Mouse (Mus musculus) MEL (cell line): ENCODE data around the gene Prkcb. TPM values are rescaled to one million over a fixed set of nuclear protein-coding genes. Genes with fewer than 3 reads are reported as not detected.

ENCODE experiments used
- DNase-seq: peaks from one replicate; pipeline ENCODE4 v3.0.0; 2011; ENCODE audit warnings: low read depth, low spot score
- H3K27ac ChIP-seq: 2 replicates; pipeline ENCODE4 v1.5.1; 2012; ENCODE audit warnings: low read depth, mild to moderate bottlenecking, control low read depth, low read length, moderate library complexity; ENCODE audit not compliant: control insufficient read depth
- H3K27me3 ChIP-seq, 2 experiments: fragments of 150-350 bp in 1 of 2; sonication (generic) in 1 of 2; 2 replicates each; pipeline ENCODE4 v1.6.1; 2012; ENCODE audit warnings: low read length in 2 of 2, mild to moderate bottlenecking in 2 of 2, improper control_type of control experiment in 1 of 2, moderate library complexity in 1 of 2; ENCODE audit not compliant: insufficient read depth in 2 of 2, control insufficient read depth in 1 of 2
- H3K36me3 ChIP-seq, 2 experiments: 2 replicates each; pipeline ENCODE4 v1.6.1; 2012 to 2014; ENCODE audit warnings: low read length in 2 of 2, improper control_type of control experiment in 1 of 2, inconsistent platforms in 1 of 2, mild to moderate bottlenecking in 1 of 2; ENCODE audit not compliant: insufficient read depth in 2 of 2, control insufficient read depth in 1 of 2
- H3K4me1 ChIP-seq, 2 experiments: fragments of 150-350 bp in 1 of 2; sonication (generic) in 1 of 2; 2 replicates each; pipeline ENCODE4 v1.6.1; 2012; ENCODE audit warnings: low read length in 2 of 2, improper control_type of control experiment in 1 of 2, mild to moderate bottlenecking in 1 of 2; ENCODE audit not compliant: insufficient read depth in 2 of 2, control insufficient read depth in 1 of 2
- H3K4me3 ChIP-seq, 2 experiments: fragments of 150-350 bp in 1 of 2; sonication (generic) in 1 of 2; 2 replicates each; pipeline ENCODE4 v1.5.1; 2012; ENCODE audit warnings: low read depth in 2 of 2, low read length in 2 of 2, mild to moderate bottlenecking in 2 of 2, moderate library complexity in 2 of 2, control low read depth in 1 of 2, improper control_type of control experiment in 1 of 2; ENCODE audit not compliant: control insufficient read depth in 1 of 2, insufficient read depth in 1 of 2
- H3K79me2 ChIP-seq: 2 replicates; pipeline ENCODE4 v1.6.1; 2012; ENCODE audit warnings: mild to moderate bottlenecking, low read length, moderate library complexity; ENCODE audit not compliant: control insufficient read depth, poor library complexity, insufficient read depth
- H3K9ac ChIP-seq: 2 replicates; pipeline ENCODE4 v1.6.1; 2012; ENCODE audit warnings: low read depth, mild to moderate bottlenecking, control low read depth, low read length, moderate library complexity; ENCODE audit not compliant: control insufficient read depth, poor library complexity, severe bottlenecking
- H3K9me3 ChIP-seq: fragments of 150-350 bp; sonication (generic); replicated peaks from 2 replicates; pipeline ENCODE4 v1.6.1; 2012; ENCODE audit warnings: mild to moderate bottlenecking, low read length, improper control_type of control experiment, moderate library complexity; ENCODE audit not compliant: insufficient read depth
- BHLHE40 ChIP-seq: IDR thresholded peaks from 2 replicates; pipeline ENCODE4 v1.6.1; 2012; ENCODE audit warnings: low read depth, mild to moderate bottlenecking, inconsistent platforms, low read length, improper control_type of control experiment, borderline replicate concordance
- CHD1 ChIP-seq: IDR thresholded peaks from 2 replicates; pipeline ENCODE4 v1.6.1; 2012; ENCODE audit warnings: low read depth, mild to moderate bottlenecking, inconsistent platforms, low read length, improper control_type of control experiment
- CHD2 ChIP-seq: IDR thresholded peaks from 2 replicates; pipeline ENCODE4 v1.6.1; 2011; ENCODE audit warnings: low read length, improper control_type of control experiment
- CTCF ChIP-seq, 3 experiments: IDR thresholded peaks in 2 of 3; conservative IDR thresholded peaks in 1 of 3; 2 replicates each; pipeline ENCODE4 v1.5.1; 2011 to 2012; ENCODE audit warnings: low read length in 3 of 3, low read depth in 2 of 3, mild to moderate bottlenecking in 2 of 3, improper control_type of control experiment in 1 of 3, inconsistent platforms in 1 of 3, mixed read lengths in 1 of 3, moderate library complexity in 1 of 3; ENCODE audit not compliant: control insufficient read depth in 1 of 3, insufficient read depth in 1 of 3, poor library complexity in 1 of 3, severe bottlenecking in 1 of 3
- E2F4 ChIP-seq: IDR thresholded peaks from 2 replicates; pipeline ENCODE4 v1.6.1; 2011; ENCODE audit warnings: low read depth, low read length, improper control_type of control experiment, borderline replicate concordance
- ELF1 ChIP-seq: IDR thresholded peaks from 2 replicates; pipeline ENCODE4 v1.6.1; 2014; ENCODE audit warnings: low read depth, mild to moderate bottlenecking, inconsistent platforms, low read length, improper control_type of control experiment, moderate library complexity
- EP300 ChIP-seq, 2 experiments: IDR thresholded peaks; 2 replicates each; pipeline ENCODE4 v1.6.1; 2011; ENCODE audit warnings: improper control_type of control experiment in 2 of 2, low read length in 2 of 2, low read depth in 1 of 2, mild to moderate bottlenecking in 1 of 2
- ETS1 ChIP-seq: IDR thresholded peaks from 2 replicates; pipeline ENCODE4 v1.6.1; 2012; ENCODE audit warnings: low read depth, mild to moderate bottlenecking, inconsistent platforms, low read length, improper control_type of control experiment, moderate library complexity
- GABPA ChIP-seq: IDR thresholded peaks from 2 replicates; pipeline ENCODE4 v1.6.1; 2012; ENCODE audit warnings: low read depth, mild to moderate bottlenecking, inconsistent platforms, low read length, improper control_type of control experiment, moderate library complexity
- JUND ChIP-seq: IDR thresholded peaks from 2 replicates; pipeline ENCODE4 v1.6.1; 2011; ENCODE audit warnings: low read depth, mild to moderate bottlenecking, improper control_type of control experiment, low read length
- MAFK ChIP-seq: IDR thresholded peaks from 2 replicates; pipeline ENCODE4 v1.6.1; 2011; ENCODE audit warnings: low read depth, mild to moderate bottlenecking, low read length, improper control_type of control experiment, borderline replicate concordance
- MAX ChIP-seq: IDR thresholded peaks from 2 replicates; pipeline ENCODE4 v1.6.1; 2011; ENCODE audit warnings: low read length, improper control_type of control experiment
- MXI1 ChIP-seq: IDR thresholded peaks from 2 replicates; pipeline ENCODE4 v1.6.1; 2011; ENCODE audit warnings: mild to moderate bottlenecking, low read depth, low read length, improper control_type of control experiment
- MYB ChIP-seq: IDR thresholded peaks from 2 replicates; pipeline ENCODE4 v1.6.1; 2011; ENCODE audit warnings: mild to moderate bottlenecking, low read depth, low read length, improper control_type of control experiment
- MYC ChIP-seq: IDR thresholded peaks from 2 replicates; pipeline ENCODE4 v1.6.1; 2011; ENCODE audit warnings: low read depth, mild to moderate bottlenecking, low read length, improper control_type of control experiment, moderate library complexity
- NELFE ChIP-seq: IDR thresholded peaks from 2 replicates; pipeline ENCODE4 v1.6.1; 2011; ENCODE audit warnings: low read depth, low read length, improper control_type of control experiment
- NRF1 ChIP-seq: IDR thresholded peaks from 2 replicates; pipeline ENCODE4 v1.6.1; 2014; ENCODE audit warnings: low read depth, mild to moderate bottlenecking, inconsistent platforms, low read length, improper control_type of control experiment, moderate library complexity; ENCODE audit not compliant: poor library complexity, insufficient read depth, severe bottlenecking
- POLR2A ChIP-seq, 2 experiments: IDR thresholded peaks; 2 replicates each; pipeline ENCODE4 v1.6.1; 2011 to 2012; ENCODE audit warnings: low read length in 2 of 2, mild to moderate bottlenecking in 2 of 2, control low read depth in 1 of 2, improper control_type of control experiment in 1 of 2, low read depth in 1 of 2, moderate library complexity in 1 of 2; ENCODE audit not compliant: control insufficient read depth in 1 of 2, insufficient read depth in 1 of 2, poor library complexity in 1 of 2
- POLR2AphosphoS5 ChIP-seq: IDR thresholded peaks from 2 replicates; pipeline ENCODE4 v1.6.1; 2012; ENCODE audit warnings: low read depth, borderline replicate concordance, mild to moderate bottlenecking, inconsistent platforms, low read length, moderate library complexity, mixed read lengths
- RCOR1 ChIP-seq: IDR thresholded peaks from 2 replicates; pipeline ENCODE4 v1.6.1; 2012; ENCODE audit warnings: low read depth, mild to moderate bottlenecking, inconsistent platforms, low read length, improper control_type of control experiment
- SIN3A ChIP-seq: IDR thresholded peaks from 2 replicates; pipeline ENCODE4 v1.6.1; 2012; ENCODE audit warnings: low read length, improper control_type of control experiment, inconsistent platforms
- TBP ChIP-seq: IDR thresholded peaks from 2 replicates; pipeline ENCODE4 v1.8.0; 2011; ENCODE audit warnings: low read depth, low read length, improper control_type of control experiment
- TCF12 ChIP-seq: IDR thresholded peaks from 2 replicates; pipeline ENCODE4 v1.6.1; 2014; ENCODE audit warnings: low read depth, mild to moderate bottlenecking, inconsistent platforms, low read length, improper control_type of control experiment, moderate library complexity
- UBTF ChIP-seq: IDR thresholded peaks from 2 replicates; pipeline ENCODE4 v1.6.1; 2012; ENCODE audit warnings: low read depth, mild to moderate bottlenecking, inconsistent platforms, low read length, improper control_type of control experiment, moderate library complexity, borderline replicate concordance; ENCODE audit not compliant: insufficient read depth
- USF1 ChIP-seq: IDR thresholded peaks from 2 replicates; pipeline ENCODE4 v1.6.1; 2014; ENCODE audit warnings: low read depth, mild to moderate bottlenecking, inconsistent platforms, low read length, improper control_type of control experiment, moderate library complexity
- USF2 ChIP-seq, 2 experiments: IDR thresholded peaks; 2 replicates each; pipeline ENCODE4 v1.6.1; 2011 to 2012; ENCODE audit warnings: improper control_type of control experiment in 2 of 2, low read length in 2 of 2, borderline replicate concordance in 1 of 2, inconsistent platforms in 1 of 2, low read depth in 1 of 2, mild to moderate bottlenecking in 1 of 2; ENCODE audit not compliant: insufficient read depth in 1 of 2
- ZC3H11A ChIP-seq: IDR thresholded peaks from 2 replicates; pipeline ENCODE4 v1.6.1; 2012; ENCODE audit warnings: low read depth, mild to moderate bottlenecking, inconsistent platforms, low read length, improper control_type of control experiment
- polyA plus RNA-seq, 2 experiments: library from polyadenylated mRNA; stranded (reverse) in 1 of 2; unstranded in 1 of 2; fragments of >175 nt in 1 of 2; fragments of >200 nt in 1 of 2; gene quantifications; 2 replicates each; pipeline versions ENCODE4 v1.2.1 to v1.2.4; 2012; ENCODE audit warnings: low replicate concordance in 2 of 2, low read depth in 1 of 2; ENCODE audit not compliant: insufficient read length in 2 of 2, insufficient read depth in 1 of 2, missing spikeins in 1 of 2
- total RNA-seq: library from RNA; depleted of rRNA; stranded (reverse); fragments of 300-350 nt; gene quantifications from 2 replicates; pipeline ENCODE4 v1.2.3, GENCODE M21; 2012

The Prkcb gene
- total and polyA plus RNA-seq, 3 experiments: not detected

DNA sequence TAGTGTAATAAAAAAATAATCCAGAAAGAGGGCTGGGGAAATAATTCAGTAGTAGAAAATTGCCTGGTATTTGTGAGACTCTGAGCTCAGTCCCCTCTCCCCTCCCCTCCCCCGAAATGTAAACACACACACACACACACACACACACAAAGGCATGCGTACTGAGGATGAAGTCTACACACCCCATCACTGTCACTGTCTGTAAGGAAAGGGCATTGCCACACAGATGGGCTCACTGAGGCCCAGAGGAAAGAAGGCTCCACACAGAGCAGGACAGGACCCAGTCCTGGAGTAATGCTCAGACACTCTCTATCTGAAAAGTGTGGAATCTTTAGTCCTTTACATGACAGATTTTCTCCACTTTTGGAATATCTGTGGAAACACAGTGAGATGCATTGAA lies 178.2 kb downstream of the Prkcb start:
- H3K27me3 ChIP-seq: no peaks in the 10 kb centered on the region
- no peaks in the 10 kb centered on the region for H3K4me1 ChIP-seq
- H3K79me2 ChIP-seq: no peaks in the 10 kb centered on the region
- DNase-seq: no peak
- no peak overlapping the region for H3K4me3 ChIP-seq
- no peak overlapping the region for H3K27ac ChIP-seq
- TF ChIP-seq GABPA (no peak), MYC (no peak), CTCF (IDR thresholded peaks at IDR 0.05 in 2 of 3, conservative IDR thresholded peaks at IDR 0.05 in 1 of 3; ENCODE audit: control insufficient read depth in 1 of 3, insufficient read depth in 1 of 3, low read depth in 2 of 3, low read length in 3 of 3, poor library complexity in 1 of 3, severe bottlenecking in 1 of 3) (no peak), MAX (no peak), TBP (no peak), BHLHE40 (no peak), MYB (no peak), E2F4 (no peak), MXI1 (no peak), MAFK (no peak), ZC3H11A (no peak), EP300 (IDR thresholded peaks at IDR 0.05; ENCODE audit: low read depth in 1 of 2, low read length in 2 of 2) (no peak), NELFE (no peak), NRF1 (no peak), CHD2 (no peak), JUND (no peak), TCF12 (no peak), USF1 (no peak)
- TF ChIP-seq, all 39 proteins: peak for 0
- Histone ChIP-seq H3K36me3 (no peaks in the 10 kb centered on the region), H3K9ac (no peak overlapping the region), H3K9me3 (no peaks in the 10 kb centered on the region)

DNA sequence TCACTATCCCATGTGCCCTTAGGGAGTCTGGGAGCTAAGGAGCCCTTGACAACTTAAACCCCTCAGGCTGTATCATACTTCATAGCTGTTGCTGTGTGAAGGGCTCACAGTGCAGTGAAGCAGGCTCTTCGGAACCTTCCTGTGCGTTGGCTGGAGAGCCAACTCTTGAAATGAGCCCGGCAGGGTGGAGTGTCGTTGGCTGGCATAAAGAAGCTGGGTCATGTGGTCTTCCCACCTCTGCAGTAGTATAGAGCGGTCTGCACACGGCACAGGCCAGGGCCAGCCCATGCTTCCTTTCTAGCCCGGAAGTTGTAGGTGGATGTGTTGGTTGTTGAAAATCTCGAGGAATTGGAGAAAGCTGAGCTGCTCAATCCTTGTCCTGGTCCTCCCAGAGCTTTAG lies 179.3 kb downstream of the Prkcb start:
- DNase-seq: no peak
- H3K4me3 ChIP-seq: no peak overlapping the region
- TF ChIP-seq POLR2AphosphoS5 (no peak), POLR2A (IDR thresholded peaks at IDR 0.05; ENCODE audit: control insufficient read depth in 1 of 2, insufficient read depth in 1 of 2, low read depth in 1 of 2, low read length in 2 of 2, poor library complexity in 1 of 2) (no peak), CHD1 (no peak), EP300 (IDR thresholded peaks at IDR 0.05; ENCODE audit: low read depth in 1 of 2, low read length in 2 of 2) (no peak), ELF1 (no peak), UBTF (no peak), E2F4 (no peak), TCF12 (no peak), USF2 (IDR thresholded peaks at IDR 0.05; ENCODE audit: borderline replicate concordance in 1 of 2, insufficient read depth in 1 of 2, low read depth in 1 of 2, low read length in 2 of 2) (no peak), RCOR1 (no peak), ETS1 (no peak), TBP (no peak), SIN3A (no peak), MXI1 (no peak), CHD2 (no peak)
- TF ChIP-seq, all 39 proteins: peak for 0
- Histone ChIP-seq H3K27me3 (no peaks in the 10 kb centered on the region), H3K4me1 (no peaks in the 10 kb centered on the region), H3K27ac (no peak overlapping the region), H3K9me3 (no peaks in the 10 kb centered on the region), H3K36me3 (no peaks in the 10 kb centered on the region), H3K79me2 (no peaks in the 10 kb centered on the region), H3K9ac (no peak overlapping the region)
